Mouse (Mus musculus) liver, embryonic 12.5 days (tissue): ENCODE results near the gene Kdf1. TPM values are rescaled to one million over a fixed set of nuclear protein-coding genes. Genes with fewer than 3 reads are reported as not detected.
"Not testable (repeated sequence)": the region's sequence is repeated elsewhere in the genome, so short reads cannot be mapped to it uniquely, and the experiment has no call there.

Experiments used
- ATAC-seq: fragments of 200-750 bp; cut with Nextera tagmentation; 2 replicates; pipeline ENCODE4 v1.8.0; 2017; ENCODE audit warnings: moderate number of reproducible peaks, mild to moderate bottlenecking, moderate library complexity
- H3K27ac ChIP-seq: fragments of 300-500 bp; sonication (generic); 2 replicates; pipeline ENCODE4 v1.5.1; 2016; ENCODE audit warnings: mild to moderate bottlenecking
- H3K27me3 ChIP-seq: fragments of 300-500 bp; sonication (generic); replicated peaks from 2 replicates; pipeline ENCODE4 v1.6.1; 2016; ENCODE audit warnings: mild to moderate bottlenecking, moderate library complexity
- H3K36me3 ChIP-seq: fragments of 300-500 bp; sonication (generic); 2 replicates; pipeline ENCODE4 v1.6.1; 2016; ENCODE audit warnings: mild to moderate bottlenecking, moderate library complexity
- H3K4me1 ChIP-seq: fragments of 300-500 bp; sonication (generic); 2 replicates; pipeline ENCODE4 v1.6.1; 2016
- H3K4me2 ChIP-seq: fragments of 300-500 bp; sonication (generic); 2 replicates; pipeline ENCODE4 v1.6.1; 2016; ENCODE audit warnings: mild to moderate bottlenecking, moderate library complexity
- H3K4me3 ChIP-seq: fragments of 300-500 bp; sonication (generic); 2 replicates; pipeline ENCODE4 v1.5.1; 2016; ENCODE audit warnings: mild to moderate bottlenecking, moderate library complexity
- H3K9ac ChIP-seq: fragments of 300-500 bp; sonication (generic); 2 replicates; pipeline ENCODE4 v1.6.1; 2016; ENCODE audit warnings: mild to moderate bottlenecking, moderate library complexity
- H3K9me3 ChIP-seq: fragments of 300-500 bp; sonication (generic); replicated peaks from 2 replicates; pipeline ENCODE4 v1.6.1; 2016; ENCODE audit warnings: mild to moderate bottlenecking, moderate library complexity
- WGBS: fragments of 180-500 bp; shearing (Covaris S2); methylation state at CpG from one replicate; pipeline ENCODE4 v1.1.7; 2016; ENCODE audit not compliant: insufficient replicate concordance; 5-methylcytosine and 5-hydroxymethylcytosine counted together
- polyA plus RNA-seq: library from polyadenylated mRNA; unstranded; fragments of >200 nt; fragmentation: Nextera tagmentation; extraction: Ambion mirVana; gene quantifications from 2 replicates; pipeline ENCODE4 v1.2.1, GENCODE M21; 2016

The Kdf1 gene
- polyA plus RNA-seq, 1 experiment from 2014 or later = 0.26 TPM

- 0 out of 2 replicates have a peak, but pooled peaks have one; percentile 46 for ATAC-seq
- Histone ChIP-seq H3K36me3 (no peaks in the 10 kb centered on the region), H3K9me3 (no peaks in the 10 kb centered on the region), H3K9ac (peak within 1 kb of the TSS; percentile 43; the same call in 1 of the 2 replicates), H3K4me1 (peaks cover 23% of the 10 kb centered on the region), H3K27ac (no peak within 1 kb of the TSS), H3K4me3 (peak within 1 kb of the TSS; percentile 51), H3K4me2 (peak within 1 kb of the TSS; percentile 76), H3K27me3 (peaks cover 100% of the 10 kb centered on the region)
- WGBS = under 1% methylated on average over 53 of the region's 53 CpGs
Observed at GRCm38 (mm10) chr4:133498160-133498724, 20.5 kb upstream of the Kdf1 start, which contains the start of gene Trnp1. TSS of gene Trnp1 (minus strand) at chr4:133498550.

- no peak overlapping the region for H3K4me2 ChIP-seq
- H3K4me3 ChIP-seq = no peak overlapping the region
- no peak overlapping the region for H3K27ac ChIP-seq
- H3K9me3 ChIP-seq = no peaks in the 10 kb centered on the region
- H3K9ac ChIP-seq = no peak overlapping the region
- peaks cover 16% of the 10 kb centered on the region for H3K4me1 ChIP-seq
- H3K27me3 ChIP-seq = peaks cover 98% of the 10 kb centered on the region
- ATAC-seq = no peak
- WGBS = 31% methylated on average over 7 of the region's 7 CpGs
- no peaks in the 10 kb centered on the region for H3K36me3 ChIP-seq
Observed at GRCm38 (mm10) chr4:133501514-133501913, 17.2 kb upstream of the Kdf1 start.

DNA sequence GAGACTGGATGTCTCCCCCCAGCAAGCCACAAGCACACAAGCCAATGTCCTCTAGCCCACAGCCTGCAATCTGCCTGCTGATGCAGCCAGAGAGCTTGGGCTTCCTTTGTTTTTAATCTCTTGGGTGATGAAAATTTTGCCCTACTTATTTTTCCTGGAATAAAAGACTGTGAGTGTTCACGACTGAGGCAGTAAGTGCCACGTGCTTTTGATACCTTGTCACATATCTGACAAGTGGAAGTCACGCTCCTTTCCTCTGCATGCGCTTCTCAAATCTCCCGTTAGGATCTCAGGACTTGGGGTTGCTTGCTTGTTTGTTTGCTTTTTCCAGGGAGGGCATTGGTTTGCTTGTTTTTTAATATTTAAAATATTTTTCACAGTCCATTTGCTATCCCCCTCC is 14.5 kb upstream of the Kdf1 start:
- H3K4me3 ChIP-seq = no peak overlapping the region
- H3K27ac ChIP-seq = no peak overlapping the region
- ATAC-seq = no peak
- H3K36me3 ChIP-seq = no peaks in the 10 kb centered on the region
- H3K27me3 ChIP-seq = peaks cover 98% of the 10 kb centered on the region
- H3K4me2 ChIP-seq = no peak overlapping the region
- H3K9me3 ChIP-seq = no peaks in the 10 kb centered on the region
- H3K9ac ChIP-seq = no peak overlapping the region
- 0 out of 2 replicates have a peak, but pooled peaks cover 2% of the 10 kb centered on the region for H3K4me1 ChIP-seq
- 36% methylated on average over 5 of the region's 5 CpGs for WGBS

DNA sequence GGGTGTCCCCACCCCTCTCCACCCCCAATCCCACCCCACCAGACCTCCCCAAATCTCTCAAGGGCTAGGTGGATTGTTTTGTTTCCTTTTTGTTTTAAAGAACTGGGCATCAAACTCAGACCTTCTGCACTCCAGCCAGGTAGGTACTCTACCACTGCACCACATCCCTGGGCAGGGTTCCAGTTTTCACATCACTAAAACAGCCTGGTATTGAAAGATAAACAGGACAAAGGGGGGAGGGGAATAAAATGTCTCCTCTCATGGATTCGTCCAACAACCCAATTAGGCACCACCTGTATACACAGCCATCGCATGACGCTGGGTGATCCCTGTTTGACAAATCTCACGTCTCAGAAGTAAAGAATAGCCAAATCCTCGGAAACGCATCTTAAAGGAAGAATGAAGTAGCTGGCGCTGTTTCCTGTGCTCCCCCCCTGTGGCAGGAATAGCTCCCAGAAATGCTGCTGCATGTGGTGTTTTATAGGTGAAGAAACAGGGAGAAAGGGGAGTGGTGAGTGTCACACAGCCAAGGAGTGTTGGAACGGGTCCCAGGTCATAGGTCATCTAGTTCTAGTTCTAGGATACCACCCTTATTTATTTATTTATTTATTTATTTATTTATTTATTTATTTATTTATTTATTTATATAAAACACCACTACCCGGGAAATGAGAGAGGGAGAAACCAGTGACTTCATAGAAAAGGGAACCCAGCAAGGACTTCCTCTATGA is 13.8 kb upstream of the Kdf1 start:
- Histone ChIP-seq H3K4me1 (0 out of 2 replicates have a peak, but pooled peaks cover 2% of the 10 kb centered on the region), H3K27me3 (peaks cover 95% of the 10 kb centered on the region), H3K9ac (no peak overlapping the region), H3K36me3 (no peaks in the 10 kb centered on the region), H3K27ac (no peak overlapping the region), H3K4me3 (no peak overlapping the region), H3K4me2 (no peak overlapping the region), H3K9me3 (no peaks in the 10 kb centered on the region)
- 52% methylated on average over 9 of the region's 9 CpGs for WGBS
- ATAC-seq = no peak

- Histone ChIP-seq H3K4me2 (no peak overlapping the region), H3K36me3 (no peaks in the 10 kb centered on the region), H3K27ac (no peak overlapping the region), H3K4me1 (0 out of 2 replicates have a peak, but pooled peaks cover 2% of the 10 kb centered on the region), H3K9me3 (no peaks in the 10 kb centered on the region), H3K27me3 (peaks cover 94% of the 10 kb centered on the region), H3K9ac (no peak overlapping the region), H3K4me3 (no peak overlapping the region)
- ATAC-seq = no peak
- 31% methylated on average over 5 of the region's 5 CpGs for WGBS
Observed at GRCm38 (mm10) chr4:133506573-133506972, 12.2 kb upstream of the Kdf1 start.

GRCm38 (mm10) chr4:133508990-133509389 is 9.8 kb upstream of the Kdf1 start:
- 77% methylated on average over 7 of the region's 7 CpGs for WGBS
- no peak overlapping the region for H3K9ac ChIP-seq
- no peak for ATAC-seq
- H3K4me2 ChIP-seq = no peak overlapping the region
- 0 out of 2 replicates have a peak, but pooled peaks cover 2% of the 10 kb centered on the region for H3K4me1 ChIP-seq
- H3K9me3 ChIP-seq = no peaks in the 10 kb centered on the region
- peaks cover 76% of the 10 kb centered on the region for H3K27me3 ChIP-seq
- H3K27ac ChIP-seq = no peak overlapping the region
- no peaks in the 10 kb centered on the region for H3K36me3 ChIP-seq
- H3K4me3 ChIP-seq = no peak overlapping the region

- Histone ChIP-seq H3K4me2 (no peak overlapping the region), H3K9ac (no peak overlapping the region), H3K4me1 (0 out of 2 replicates have a peak, but pooled peaks cover 2% of the 10 kb centered on the region), H3K9me3 (no peaks in the 10 kb centered on the region), H3K36me3 (no peaks in the 10 kb centered on the region), H3K4me3 (no peak overlapping the region), H3K27me3 (peaks cover 63% of the 10 kb centered on the region), H3K27ac (no peak overlapping the region)
- no peak for ATAC-seq
- WGBS = 53% methylated on average over 5 of the region's 5 CpGs
Observed at GRCm38 (mm10) chr4:133511050-133511449, 7.7 kb upstream of the Kdf1 start.

DNA sequence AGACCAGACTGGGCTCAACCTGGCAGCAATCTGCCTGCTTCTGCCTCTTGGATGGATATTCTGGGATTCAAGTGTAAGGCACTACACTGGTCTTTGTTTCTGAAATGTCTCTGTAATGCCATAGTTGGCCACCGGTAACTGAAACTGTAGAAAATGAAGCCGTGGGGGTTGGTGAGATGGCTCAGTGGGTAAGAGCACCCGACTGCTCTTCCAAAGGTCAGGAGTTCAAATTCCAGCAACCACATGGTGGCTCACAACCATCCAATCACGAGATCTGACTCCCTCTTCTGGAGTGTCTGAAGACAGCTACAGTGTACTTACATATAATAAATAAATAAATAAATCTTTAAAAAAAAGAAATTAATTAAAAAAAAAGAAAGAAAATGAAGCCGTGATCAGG is 6.3 kb upstream of the Kdf1 start:
- not testable (repeated sequence) for ATAC-seq, H3K36me3 ChIP-seq, H3K9me3 ChIP-seq, H3K9ac ChIP-seq, H3K4me1 ChIP-seq, H3K27ac ChIP-seq, H3K4me2 ChIP-seq, H3K4me3 ChIP-seq
- peaks cover 62% of the 10 kb centered on the region for H3K27me3 ChIP-seq
- WGBS = 55% methylated on average over 5 of the region's 5 CpGs

DNA sequence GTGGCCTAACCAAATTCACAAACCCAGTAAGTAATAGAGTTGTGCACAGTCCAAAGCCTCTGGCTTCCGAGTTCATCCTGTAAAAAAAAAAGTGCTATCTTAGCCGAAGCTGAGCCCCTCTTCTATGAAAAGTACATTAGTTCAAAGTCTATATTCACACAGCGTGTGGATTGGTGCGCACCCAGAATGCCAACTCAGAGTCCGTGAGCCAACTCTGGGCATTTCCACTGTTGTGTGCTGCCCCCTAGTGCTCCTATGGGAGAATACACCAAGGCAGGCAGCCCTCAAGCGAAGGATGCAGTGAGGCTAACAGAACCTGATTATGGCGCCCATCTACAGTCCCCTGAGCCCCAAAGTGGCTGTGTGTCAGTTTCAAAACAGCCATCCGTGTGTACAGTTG is 5.8 kb upstream of the Kdf1 start:
- H3K4me3 ChIP-seq = no peak overlapping the region
- no peaks in the 10 kb centered on the region for H3K36me3 ChIP-seq
- H3K9ac ChIP-seq = no peak overlapping the region
- no peak overlapping the region for H3K27ac ChIP-seq
- peak; percentile 49; the same call in 1 of the 2 replicates for ATAC-seq
- H3K4me1 ChIP-seq = no peaks in the 10 kb centered on the region
- 7% methylated on average over 8 of the region's 8 CpGs for WGBS
- no peak overlapping the region for H3K4me2 ChIP-seq
- no peaks in the 10 kb centered on the region for H3K9me3 ChIP-seq
- H3K27me3 ChIP-seq = peaks cover 62% of the 10 kb centered on the region

DNA sequence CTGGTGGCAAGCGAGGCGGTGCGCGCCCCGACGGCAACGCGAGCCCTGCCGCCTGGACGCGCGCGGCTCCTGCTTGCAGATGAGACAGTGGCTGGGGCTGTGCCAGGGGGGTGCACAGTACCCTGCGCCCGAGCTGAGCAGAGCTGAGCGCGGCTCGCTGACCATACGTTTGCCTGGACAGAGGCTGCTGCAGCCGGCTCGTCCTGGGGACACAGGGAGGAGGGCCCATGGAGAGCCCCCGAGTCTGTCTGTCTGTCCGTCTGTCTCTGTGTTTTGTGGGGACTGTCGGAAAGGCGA is 554 bp downstream of the Kdf1 start:
- no peak for ATAC-seq
- H3K4me2 ChIP-seq = peak overlapping the region; percentile 63
- H3K36me3 ChIP-seq = no peaks in the 10 kb centered on the region
- H3K4me3 ChIP-seq = peak overlapping the region; percentile 49
- H3K4me1 ChIP-seq = peaks cover 9% of the 10 kb centered on the region; the same call in 1 of the 2 replicates
- peaks cover 73% of the 10 kb centered on the region for H3K27me3 ChIP-seq
- 13% methylated on average over 24 of the region's 25 CpGs for WGBS
- no peaks in the 10 kb centered on the region for H3K9me3 ChIP-seq
- no peak overlapping the region for H3K9ac ChIP-seq
- H3K27ac ChIP-seq = no peak overlapping the region

DNA sequence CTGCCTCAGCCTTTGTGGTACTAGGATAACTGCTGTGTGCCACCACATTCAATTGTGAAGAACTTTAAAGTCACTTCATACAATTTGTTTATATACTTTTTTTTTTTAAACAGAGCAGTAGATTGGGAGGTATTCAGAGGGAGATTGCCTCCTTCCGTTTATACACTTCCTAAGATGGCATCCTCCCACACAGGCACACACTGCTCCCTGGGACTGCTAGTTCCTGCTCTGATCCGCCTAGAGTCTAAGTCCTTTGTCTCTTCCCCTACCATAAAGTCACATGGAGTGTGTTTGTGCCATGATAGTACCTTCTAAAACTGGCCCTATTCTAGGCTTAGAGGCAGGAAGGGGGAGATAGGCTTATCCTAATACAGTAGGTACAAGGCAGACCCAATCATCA is 2.7 kb downstream of the Kdf1 start:
- Histone ChIP-seq H3K9me3 (no peaks in the 10 kb centered on the region), H3K4me3 (no peak overlapping the region), H3K4me2 (no peak overlapping the region), H3K4me1 (peaks cover 9% of the 10 kb centered on the region; the same call in 1 of the 2 replicates), H3K27ac (no peak overlapping the region), H3K27me3 (peaks cover 63% of the 10 kb centered on the region), H3K36me3 (no peaks in the 10 kb centered on the region), H3K9ac (no peak overlapping the region)
- ATAC-seq = no peak
- WGBS = 40% methylated on average over 2 of the region's 2 CpGs

DNA sequence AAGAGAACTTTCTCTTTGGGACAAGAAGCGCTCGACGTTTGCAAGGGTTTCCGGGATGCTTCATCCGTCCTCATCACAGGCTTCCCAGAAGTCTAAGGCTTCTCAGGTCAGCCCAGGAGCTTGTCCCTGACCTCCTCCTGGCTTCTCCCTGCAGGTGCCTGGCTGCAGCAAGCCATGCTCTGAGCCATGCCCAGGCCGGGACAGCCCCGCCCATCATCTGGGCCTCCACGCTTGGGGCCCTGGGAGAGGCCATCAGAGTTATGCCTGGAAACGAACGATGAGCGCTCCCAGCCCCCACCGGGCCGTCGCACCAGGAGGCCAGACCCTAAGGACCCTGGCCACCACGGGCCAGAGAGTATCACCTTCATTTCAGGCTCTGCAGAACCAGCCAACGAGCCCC is 9.0 kb downstream of the Kdf1 start:
- Histone ChIP-seq H3K4me2 (no peak overlapping the region), H3K9me3 (no peaks in the 10 kb centered on the region), H3K36me3 (peaks cover 47% of the 10 kb centered on the region)

More for the DNA sequence above, 9.0 kb downstream of the Kdf1 start:
- Histone ChIP-seq H3K27ac (no peak overlapping the region), H3K4me3 (no peak overlapping the region), H3K9ac (no peak overlapping the region), H3K4me1 (peaks cover 5% of the 10 kb centered on the region; the same call in 1 of the 2 replicates), H3K27me3 (peaks cover 3% of the 10 kb centered on the region; the same call in 1 of the 2 replicates)
- no peak for ATAC-seq
- 66% methylated on average over 16 of the region's 16 CpGs for WGBS
